11 mouse cellular contexts compared by ENCODE assay signal in genomic region chr9:7783823-7784614, GRCm38 (mm10). TPM values are rescaled to one million over a fixed set of nuclear protein-coding genes. Genes with fewer than 3 reads are reported as not detected.
A peak's percentile ranks its signal among the peaks of the same experiment; 100 is the strongest.
DNase-seq lines count a peak whose midpoint lies in the region; ATAC-seq and TF ChIP-seq lines count a peak whose summit lies in the region.
"Had no signal": no experiment of that assay in that cellular context is flagged by ENCODE, and none has a peak within 500 bp of the region (broad histone marks: within the 10 kb centered on the region; RNA-seq: fewer than 3 reads in every experiment).

No protein-coding gene starts in this region.

- H3K79me2 ChIP-seq in myocyte (ENCODE audit: control insufficient read depth, insufficient read depth), result peaks cover 8% of the 10 kb centered on the region

- H3K4me2 ChIP-seq in kidney, postnatal 0 days (ENCODE audit: low read length), result no peak overlapping the region
- no peak overlapping the region for H3K4me2 ChIP-seq in forebrain, embryonic 13.5 days
- peak overlapping the region; percentile 70 for H3K4me2 ChIP-seq in myocyte (ENCODE audit: low read depth)
- H3K4me2 ChIP-seq: liver, embryonic 13.5 days; neural tube, embryonic 12.5 days had no signal

- H3K4me1 ChIP-seq in kidney, postnatal 0 days (replicated peaks; ENCODE audit: insufficient read depth, low read length), result no peaks in the 10 kb centered on the region
- H3K4me1 ChIP-seq in bone marrow, adult 2 months (ENCODE audit: control insufficient read depth, insufficient read depth, low read length), result peaks cover 16% of the 10 kb centered on the region
- no peaks in the 10 kb centered on the region for H3K4me1 ChIP-seq in forebrain, embryonic 13.5 days
- H3K4me1 ChIP-seq: neural tube, embryonic 12.5 days had no signal

- no peak overlapping the region for H3K9ac ChIP-seq in kidney, postnatal 0 days (ENCODE audit: low read depth, low read length)
- H3K9ac ChIP-seq in forebrain, embryonic 13.5 days, result no peak overlapping the region
- H3K9ac ChIP-seq: liver, embryonic 13.5 days; neural tube, embryonic 12.5 days had no signal

- H3K9me3 ChIP-seq in kidney, postnatal 0 days (replicated peaks; ENCODE audit: low read length), result no peaks in the 10 kb centered on the region
- no peaks in the 10 kb centered on the region for H3K9me3 ChIP-seq in forebrain, embryonic 13.5 days (replicated peaks)
- H3K9me3 ChIP-seq: liver, embryonic 13.5 days; neural tube, embryonic 12.5 days had no signal

- H3ac ChIP-seq in myocyte (ENCODE audit: control insufficient read depth, insufficient read length), result no peak overlapping the region

- H3K36me3 ChIP-seq in kidney, postnatal 0 days (ENCODE audit: insufficient read depth, low read length), result peaks cover 2% of the 10 kb centered on the region; the same call in 1 of the 2 replicates
- peaks cover 27% of the 10 kb centered on the region for H3K36me3 ChIP-seq in forebrain, embryonic 13.5 days (ENCODE audit: poor library complexity, severe bottlenecking)
- H3K36me3 ChIP-seq in myocyte (ENCODE audit: control insufficient read depth, insufficient read depth), result peaks cover 15% of the 10 kb centered on the region

- TF ChIP-seq POLR2A in bone marrow, adult 2 months (IDR thresholded peaks at IDR 0.05; ENCODE audit: borderline replicate concordance, control insufficient read depth, low read depth, low read length), result no peak
- no peak for TF ChIP-seq POLR2A in myocyte (IDR thresholded peaks at IDR 0.05; ENCODE audit: insufficient read length, low read depth)

- peak; percentile 29; the same call in 1 of the 2 replicates for ATAC-seq in kidney, postnatal 0 days (replicated peaks; ENCODE audit: low FRiP score, low read depth)
- ATAC-seq in forebrain, embryonic 13.5 days, result 0 out of 2 replicates have a peak, but pooled peaks have one; percentile 42

- H3K27ac ChIP-seq in kidney, postnatal 0 days, result 0 out of 2 replicates have a peak overlapping the region, but pooled peaks have one; percentile 19
- peak overlapping the region; percentile 44; the same call in 1 of the 2 replicates for H3K27ac ChIP-seq in bone marrow, adult 2 months (ENCODE audit: control insufficient read depth, insufficient read depth, low read depth, low read length, poor library complexity)
- H3K27ac ChIP-seq in forebrain, embryonic 13.5 days, result peak overlapping the region; percentile 44
- H3K27ac ChIP-seq: liver, embryonic 13.5 days; neural tube, embryonic 12.5 days had no signal

- H3K4me3 ChIP-seq in kidney, postnatal 0 days (replicated peaks; ENCODE audit: low read depth, low read length), result no peak overlapping the region
- no peak overlapping the region for H3K4me3 ChIP-seq in bone marrow, adult 2 months (replicated peaks; ENCODE audit: control insufficient read depth, low read depth, low read length)
- H3K4me3 ChIP-seq in forebrain, embryonic 13.5 days, result no peak overlapping the region
- no peak overlapping the region for H3K4me3 ChIP-seq in myocyte
- H3K4me3 ChIP-seq: liver, embryonic 13.5 days; neural tube, embryonic 12.5 days had no signal

- no peaks in the 10 kb centered on the region for H3K27me3 ChIP-seq in kidney, postnatal 0 days (ENCODE audit: insufficient read depth, low read length)
- no peaks in the 10 kb centered on the region for H3K27me3 ChIP-seq in forebrain, embryonic 13.5 days
- H3K27me3 ChIP-seq in myocyte (ENCODE audit: control insufficient read depth, insufficient read depth, insufficient read length), result no peaks in the 10 kb centered on the region
- H3K27me3 ChIP-seq: liver, embryonic 13.5 days; neural tube, embryonic 12.5 days had no signal

- WGBS in kidney, postnatal 0 days, result 68% methylated on average over 15 of the region's 15 CpGs
- 77% methylated on average over 15 of the region's 15 CpGs for WGBS in bone marrow, adult 2 months
- 78% methylated on average over 15 of the region's 15 CpGs for WGBS in forebrain, embryonic 13.5 days

- DNase-seq in kidney, postnatal 0 days (ENCODE audit: low spot score), result no peak
- no peak for DNase-seq in kidney, postnatal 14 days
- DNase-seq in frontal cortex, postnatal 36 days (ENCODE audit: low spot score in 2 of 2), result no peak
- no peak for DNase-seq in ovary, postnatal 14 days (ENCODE audit: low spot score)
- no peak for DNase-seq in c-Kit-positive CD71-positive TER-119-positive erythroid progenitor cells, embryonic 14.5 days (ENCODE audit: low spot score)
- DNase-seq: kidney, adult 18-20 months; liver, embryonic 13.5 days had no signal

- no peak for TF ChIP-seq CTCF in kidney, postnatal 0 days (IDR thresholded peaks at IDR 0.05; ENCODE audit: low read depth)
- no peak for TF ChIP-seq CTCF in bone marrow, adult 2 months (IDR thresholded peaks at IDR 0.05; ENCODE audit: control insufficient read depth, insufficient read depth, low read length)

TF ChIP-seq in myocyte, 11 proteins besides CTCF, POLR2A, EP300 and RAD21:
- TF ChIP-seq MAX (IDR thresholded peaks at IDR 0.05; ENCODE audit: low read depth), result no peak
- peak; percentile 44 for TF ChIP-seq POLR2AphosphoS2 (IDR thresholded peaks at IDR 0.05; ENCODE audit: insufficient read length, low read depth)
- no peak for TF ChIP-seq TCF3 (IDR thresholded peaks at IDR 0.05; ENCODE audit: insufficient read length, low read depth)
- TF ChIP-seq E2F4 (IDR thresholded peaks at IDR 0.05; ENCODE audit: insufficient read depth), result no peak
- no peak for TF ChIP-seq TCF12 (IDR thresholded peaks at IDR 0.05; ENCODE audit: insufficient read depth, poor library complexity, severe bottlenecking)
- no peak for TF ChIP-seq CEBPB (IDR thresholded peaks at IDR 0.05; ENCODE audit: insufficient read depth, poor library complexity, severe bottlenecking)
- TF ChIP-seq USF1 (IDR thresholded peaks at IDR 0.05; ENCODE audit: low read depth), result no peak
- no peak for TF ChIP-seq MYOG (IDR thresholded peaks at IDR 0.05; ENCODE audit: control insufficient read depth in 1 of 3, insufficient read depth in 1 of 3, insufficient read length in 2 of 3, low read depth in 2 of 3)
- no peak for TF ChIP-seq SRF (IDR thresholded peaks at IDR 0.05; ENCODE audit: control insufficient read depth, insufficient read length, low read depth)
- TF ChIP-seq MYOD1 (IDR thresholded peaks at IDR 0.05; ENCODE audit: control insufficient read depth in 1 of 3, insufficient read length in 2 of 3, low read depth in 2 of 3), result peak in 2 of 3 experiments; percentile 1 to 30

RNA-seq across cellular contexts. Expression of gene Tmem123, which starts 20.2 kb away (rescaled TPM):
- polyA plus RNA-seq in kidney, postnatal 0 days (2015; fragmentation: Nextera tagmentation; extraction: Ambion mirVana), result 96.1 and 101 TPM in 2 replicates
- 15.0 and 17.4 TPM in 2 replicates for polyA plus RNA-seq in bone marrow, adult 2 months (2011; ENCODE audit: insufficient read depth, insufficient read length, low replicate concordance, missing spikeins)
- polyA plus RNA-seq in forebrain, embryonic 13.5 days (2015; fragmentation: Nextera tagmentation; extraction: Ambion mirVana), result 48.9 and 51.9 TPM in 2 replicates
- 60.9 TPM for polyA plus RNA-seq in myocyte (2012; fragmentation: generic; extraction: Trizol)

RNA-seq across cellular contexts. Expression of gene Birc2, which starts 52.8 kb away (rescaled TPM):
- 36.4 and 37.4 TPM in 2 replicates for polyA plus RNA-seq in kidney, postnatal 0 days (2015; fragmentation: Nextera tagmentation; extraction: Ambion mirVana)
- polyA plus RNA-seq in bone marrow, adult 2 months (2011; ENCODE audit: insufficient read depth, insufficient read length, low replicate concordance, missing spikeins), result 25.9 and 41.1 TPM in 2 replicates
- 49.1 and 52.9 TPM in 2 replicates for polyA plus RNA-seq in forebrain, embryonic 13.5 days (2015; fragmentation: Nextera tagmentation; extraction: Ambion mirVana)
- 6.3 TPM for polyA plus RNA-seq in myocyte (2012; fragmentation: generic; extraction: Trizol)
